Mouse (Mus musculus): ENCODE measurements around the gene Mfsd9.

DNA sequence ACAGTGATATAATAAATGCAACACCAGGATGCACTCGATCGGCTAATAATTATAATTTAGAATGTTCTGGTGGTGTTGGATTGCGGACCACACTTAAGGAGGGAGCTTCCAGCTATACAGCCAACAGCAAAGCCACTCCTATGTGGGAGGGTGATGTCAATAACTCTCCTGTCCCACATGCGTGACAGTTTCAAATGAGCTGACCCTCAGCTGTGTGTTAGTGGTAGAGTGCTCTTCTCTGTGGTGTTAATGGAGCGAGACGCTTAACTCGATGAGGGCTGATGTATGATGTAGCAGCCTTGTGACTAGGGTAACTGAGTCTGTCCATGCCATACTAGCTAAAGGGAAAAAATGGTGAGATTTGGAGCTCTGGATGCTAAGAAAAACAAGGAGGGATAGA lies 7.0 kb downstream of the Mfsd9 start:
- TF ChIP-seq CTCF (IDR thresholded peaks at IDR 0.05; ENCODE audit: control insufficient read depth, insufficient read depth, insufficient read length) (no peak), USF1 (IDR thresholded peaks at IDR 0.05; ENCODE audit: low read depth) (no peak), MYOD1 (IDR thresholded peaks at IDR 0.05; ENCODE audit: control insufficient read depth, insufficient read length, low read depth) (no peak), MAX (IDR thresholded peaks at IDR 0.05) (no peak), FOSL1 (IDR thresholded peaks at IDR 0.05; ENCODE audit: insufficient read depth, low read length, poor library complexity, severe bottlenecking) (no peak), CEBPB (IDR thresholded peaks at IDR 0.05; ENCODE audit: low read depth) (no peak), MYOG (IDR thresholded peaks at IDR 0.05; ENCODE audit: control insufficient read depth, extremely low read depth, insufficient read length) (no peak)
